Mouse (Mus musculus) hindbrain, embryonic 15.5 days (tissue): ENCODE measurements around the gene Csnka2ip. TPM values are rescaled to one million over a fixed set of nuclear protein-coding genes. Genes with fewer than 3 reads are reported as not detected.

ENCODE experiments used
- ATAC-seq: fragments of 200-750 bp; cut with Nextera tagmentation; 2 replicates; pipeline ENCODE4 v1.8.0; 2017; ENCODE audit warnings: low read depth, moderate number of reproducible peaks, moderate TSS enrichment; ENCODE audit not compliant: low FRiP score
- H3K27ac ChIP-seq: fragments of 300-500 bp; sonication (generic); replicated peaks from 2 replicates; pipeline ENCODE4 v1.5.1; 2015; ENCODE audit warnings: mild to moderate bottlenecking, inconsistent platforms
- H3K27me3 ChIP-seq: fragments of 300-500 bp; sonication (generic); 2 replicates; pipeline ENCODE4 v1.6.1; 2015; ENCODE audit warnings: control low read depth, inconsistent platforms
- H3K36me3 ChIP-seq: fragments of 300-500 bp; sonication (generic); 2 replicates; pipeline ENCODE4 v1.6.1; 2015; ENCODE audit warnings: control low read depth, inconsistent platforms
- H3K4me1 ChIP-seq: fragments of 300-500 bp; sonication (generic); replicated peaks from 2 replicates; pipeline ENCODE4 v1.6.1; 2015; ENCODE audit warnings: control low read depth, inconsistent platforms
- H3K4me2 ChIP-seq: fragments of 300-500 bp; sonication (generic); 2 replicates; pipeline ENCODE4 v1.6.1; 2015; ENCODE audit warnings: moderate library complexity, mild to moderate bottlenecking, inconsistent platforms
- H3K4me3 ChIP-seq: fragments of 300-500 bp; sonication (generic); 2 replicates; pipeline ENCODE4 v1.5.1; 2015; ENCODE audit warnings: mild to moderate bottlenecking, inconsistent platforms
- H3K9ac ChIP-seq: fragments of 300-500 bp; sonication (generic); 2 replicates; pipeline ENCODE4 v1.6.1; 2015; ENCODE audit warnings: inconsistent platforms
- H3K9me3 ChIP-seq: fragments of 300-500 bp; sonication (generic); 2 replicates; pipeline ENCODE4 v1.6.1; 2016; ENCODE audit warnings: control low read depth, inconsistent platforms
- WGBS: fragments of 180-500 bp; shearing (Covaris S2); methylation state at CpG from one replicate; pipeline ENCODE4 v1.1.7; 2015; 5-methylcytosine and 5-hydroxymethylcytosine counted together
- polyA plus RNA-seq: library from polyadenylated mRNA; unstranded; fragments of >200 nt; fragmentation: Nextera tagmentation; extraction: Ambion mirVana; gene quantifications from 2 replicates; pipeline ENCODE4 v1.2.1, GENCODE M21; 2015

Gene Csnka2ip
- polyA plus RNA-seq, 1 experiment from 2014 or later, result not detected

- Histone ChIP-seq H3K9ac (no peak overlapping the region), H3K4me1 (no peaks in the 10 kb centered on the region), H3K36me3 (no peaks in the 10 kb centered on the region), H3K4me2 (no peak overlapping the region), H3K27me3 (no peaks in the 10 kb centered on the region), H3K27ac (no peak overlapping the region), H3K4me3 (no peak overlapping the region), H3K9me3 (no peaks in the 10 kb centered on the region)
- 78% methylated on average over 1 of the region's 1 CpGs for WGBS
- ATAC-seq, result no peak
These were observed 39.1 kb downstream of the Csnka2ip start for GRCm38 (mm10) chr16:64563081-64563480.

- Histone ChIP-seq H3K9ac (no peak overlapping the region), H3K4me3 (no peak overlapping the region), H3K27me3 (no peaks in the 10 kb centered on the region), H3K9me3 (no peaks in the 10 kb centered on the region), H3K4me1 (no peaks in the 10 kb centered on the region), H3K27ac (no peak overlapping the region), H3K4me2 (no peak overlapping the region), H3K36me3 (no peaks in the 10 kb centered on the region)
- ATAC-seq, result no peak
- WGBS, result 36% methylated on average over 2 of the region's 2 CpGs
These were observed 43.7 kb downstream of the Csnka2ip start for GRCm38 (mm10) chr16:64558518-64558917.

GRCm38 (mm10) chr16:64526883-64527282 is 75.3 kb downstream of the Csnka2ip start:
- no peaks in the 10 kb centered on the region for H3K9me3 ChIP-seq
- H3K4me1 ChIP-seq, result no peaks in the 10 kb centered on the region
- 88% methylated on average over 2 of the region's 2 CpGs for WGBS
- H3K4me2 ChIP-seq, result no peak overlapping the region
- H3K27ac ChIP-seq, result no peak overlapping the region
- no peaks in the 10 kb centered on the region for H3K27me3 ChIP-seq
- no peaks in the 10 kb centered on the region for H3K36me3 ChIP-seq
- ATAC-seq, result no peak
- H3K4me3 ChIP-seq, result no peak overlapping the region
- H3K9ac ChIP-seq, result no peak overlapping the region

GRCm38 (mm10) chr16:64524051-64524645 is 78.1 kb downstream of the Csnka2ip start:
- peak; percentile 83 for ATAC-seq

GRCm38 (mm10) chr16:64513423-64513822 is 88.8 kb downstream of the Csnka2ip start:
- 81% methylated on average over 2 of the region's 2 CpGs for WGBS
- ATAC-seq, result no peak

More at GRCm38 (mm10) chr16:64524051-64524645, 78.1 kb downstream of the Csnka2ip start:
- no peaks in the 10 kb centered on the region for H3K36me3 ChIP-seq
- H3K4me2 ChIP-seq, result no peak overlapping the region
- no peaks in the 10 kb centered on the region for H3K27me3 ChIP-seq
- no peak overlapping the region for H3K9ac ChIP-seq
- H3K4me3 ChIP-seq, result no peak overlapping the region
- H3K27ac ChIP-seq, result no peak overlapping the region
- WGBS, result 27% methylated on average over 5 of the region's 5 CpGs
- H3K9me3 ChIP-seq, result no peaks in the 10 kb centered on the region
- no peaks in the 10 kb centered on the region for H3K4me1 ChIP-seq

More at GRCm38 (mm10) chr16:64513423-64513822, 88.8 kb downstream of the Csnka2ip start:
- Histone ChIP-seq H3K9me3 (no peaks in the 10 kb centered on the region), H3K9ac (no peak overlapping the region), H3K4me2 (no peak overlapping the region), H3K4me3 (no peak overlapping the region), H3K4me1 (no peaks in the 10 kb centered on the region), H3K27ac (no peak overlapping the region), H3K27me3 (no peaks in the 10 kb centered on the region), H3K36me3 (no peaks in the 10 kb centered on the region)

Other genes starting within 250 kb of the Csnka2ip start
- 17.0 and 18.8 TPM in 2 replicates for gene 4930453N24Rik, start 168.8 kb upstream of the Csnka2ip start, polyA plus RNA-seq
- 5.1 and 6.1 TPM in 2 replicates for gene Zfp654, start 249.2 kb upstream of the Csnka2ip start, polyA plus RNA-seq
- gene Cggbp1, start 249.6 kb upstream of the Csnka2ip start, polyA plus RNA-seq, result 65.1 and 67.0 TPM in 2 replicates